Mouse (Mus musculus) spleen, adult 12 weeks (tissue): Measurements from ENCODE around the gene Trhr2.

Source experiments
- DNase-seq: peaks from one replicate; pipeline ENCODE4 v3.0.0; 2022; ENCODE audit warnings: low spot score

Gene Trhr2

GRCm38 (mm10) chr8:122354157-122354556 is 6.4 kb downstream of the Trhr2 start:
- DNase-seq, result no peak

- DNase-seq, result no peak
Measured at GRCm38 (mm10) chr8:122350309-122351089, 10.0 kb downstream of the Trhr2 start.

- no peak for DNase-seq
Measured at GRCm38 (mm10) chr8:122349357-122350297, 10.9 kb downstream of the Trhr2 start.

GRCm38 (mm10) chr8:122347811-122348552 is 12.6 kb downstream of the Trhr2 start:
- no peak for DNase-seq

- no peak for DNase-seq
Measured at GRCm38 (mm10) chr8:122345181-122346095, 15.1 kb downstream of the Trhr2 start.

- DNase-seq, result no peak
Measured at GRCm38 (mm10) chr8:122344219-122344618, 16.3 kb downstream of the Trhr2 start.

- DNase-seq, result no peak
Measured at GRCm38 (mm10) chr8:122343758-122344157, 16.8 kb downstream of the Trhr2 start.

- DNase-seq, result no peak
Measured at GRCm38 (mm10) chr8:122343341-122343740, 17.2 kb downstream of the Trhr2 start.

GRCm38 (mm10) chr8:122342806-122343209 is 17.7 kb downstream of the Trhr2 start:
- no peak for DNase-seq

- no peak for DNase-seq
Measured at GRCm38 (mm10) chr8:122342362-122342761, 18.2 kb downstream of the Trhr2 start.

GRCm38 (mm10) chr8:122341790-122342189 is 18.8 kb downstream of the Trhr2 start:
- DNase-seq, result no peak

- no peak for DNase-seq
Measured at GRCm38 (mm10) chr8:122340761-122341160, 19.8 kb downstream of the Trhr2 start.

GRCm38 (mm10) chr8:122338852-122339251 is 21.7 kb downstream of the Trhr2 start:
- DNase-seq, result no peak

GRCm38 (mm10) chr8:122336251-122336910 is 24.2 kb downstream of the Trhr2 start:
- DNase-seq, result no peak

- no peak for DNase-seq
Measured at GRCm38 (mm10) chr8:122335638-122336250, 24.8 kb downstream of the Trhr2 start.

- DNase-seq, result peak; percentile 3
Measured at GRCm38 (mm10) chr8:122334791-122335490, 25.6 kb downstream of the Trhr2 start.

GRCm38 (mm10) chr8:122333531-122333930 is 27.0 kb downstream of the Trhr2 start:
- peak; percentile 1 for DNase-seq

- peak; percentile 73 for DNase-seq
Measured at GRCm38 (mm10) chr8:122332753-122333506, 27.6 kb downstream of the Trhr2 start.

GRCm38 (mm10) chr8:122331134-122331523 is 29.4 kb downstream of the Trhr2 start:
- DNase-seq, result no peak
